Mouse (Mus musculus) hindbrain, postnatal 0 days (tissue): ENCODE data around the gene Rapgefl1. TPM values are rescaled to one million over a fixed set of nuclear protein-coding genes. Genes with fewer than 3 reads are reported as not detected.

Experiments
- ATAC-seq: fragments of 200-750 bp; cut with Nextera tagmentation; 2 replicates; pipeline ENCODE4 v1.8.0; 2017; ENCODE audit warnings: mild to moderate bottlenecking, moderate TSS enrichment, moderate library complexity
- DNase-seq: peaks from one replicate; pipeline ENCODE4 v3.0.0-alpha.2; 2015; ENCODE audit warnings: low spot score
- H3K27ac ChIP-seq: fragments of 300-500 bp; sonication (generic); 2 replicates; pipeline ENCODE4 v1.5.1; 2014; ENCODE audit warnings: mild to moderate bottlenecking
- H3K27me3 ChIP-seq: fragments of 300-500 bp; sonication (generic); 2 replicates; pipeline ENCODE4 v1.6.1; 2014; ENCODE audit warnings: low read length, mixed read lengths; ENCODE audit not compliant: insufficient read depth
- H3K36me3 ChIP-seq: fragments of 300-500 bp; sonication (generic); 2 replicates; pipeline ENCODE4 v1.6.1; 2014; ENCODE audit warnings: low read length, mixed read lengths; ENCODE audit not compliant: insufficient read depth
- H3K4me1 ChIP-seq: fragments of 300-500 bp; sonication (generic); 2 replicates; pipeline ENCODE4 v1.6.1; 2014; ENCODE audit warnings: antibody characterized with exemption, low read length, mixed read lengths; ENCODE audit not compliant: insufficient read depth
- H3K4me2 ChIP-seq: fragments of 300-500 bp; sonication (generic); 2 replicates; pipeline ENCODE4 v1.6.1; 2014; ENCODE audit warnings: low read depth, mild to moderate bottlenecking, low read length, moderate library complexity, mixed read lengths
- H3K4me3 ChIP-seq: fragments of 300-500 bp; sonication (generic); 2 replicates; pipeline ENCODE4 v1.5.1; 2014; ENCODE audit warnings: low read length
- H3K9ac ChIP-seq: fragments of 300-500 bp; sonication (generic); replicated peaks from 2 replicates; pipeline ENCODE4 v1.6.1; 2014; ENCODE audit warnings: mild to moderate bottlenecking, low read length, moderate library complexity, mixed read lengths
- H3K9me3 ChIP-seq: fragments of 300-500 bp; sonication (generic); 2 replicates; pipeline ENCODE4 v1.6.1; 2016; ENCODE audit warnings: low read length, mixed read lengths
- CTCF ChIP-seq: IDR thresholded peaks from 2 replicates; pipeline ENCODE4 v1.5.1; 2016; ENCODE audit warnings: antibody characterized with exemption, control low read depth, low read depth
- WGBS: fragments of 180-500 bp; shearing (Covaris S2); extraction: QIAGEN DNeasy Blood & Tissue Kit; methylation state at CpG from one replicate; pipeline ENCODE4 v1.1.7; 2014; 5-methylcytosine and 5-hydroxymethylcytosine counted together
- polyA plus RNA-seq: library from polyadenylated mRNA; unstranded; fragments of >200 nt; fragmentation: Nextera tagmentation; extraction: Ambion mirVana; gene quantifications from 2 replicates; pipeline ENCODE4 v1.2.1, GENCODE M21; 2015
- total RNA-seq: library from RNA; depleted of rRNA; stranded (reverse); fragments of >200 nt; gene quantifications from 2 replicates; pipeline ENCODE4 v1.2.3, GENCODE M21; 2014; rRNA removed

Rapgefl1 gene
- total and polyA plus RNA-seq, 2 experiments from 2014 or later: 11.0 to 44.1 TPM

GRCm38 (mm10) chr11:98877001-98877400 is 40.4 kb downstream of the Rapgefl1 start:
- Histone ChIP-seq H3K27ac (no peak overlapping the region), H3K4me3 (no peak overlapping the region), H3K36me3 (no peaks in the 10 kb centered on the region), H3K27me3 (no peaks in the 10 kb centered on the region), H3K4me2 (no peak overlapping the region), H3K9ac (no peak overlapping the region), H3K4me1 (peaks cover 4% of the 10 kb centered on the region; the same call in 1 of the 2 replicates), H3K9me3 (no peaks in the 10 kb centered on the region)
- WGBS: 69% methylated on average over 9 of the region's 9 CpGs
- ATAC-seq (no peak), DNase-seq (no peak)
- TF ChIP-seq CTCF: no peak

- TF ChIP-seq CTCF: no peak
- 97% methylated on average over 3 of the region's 3 CpGs for WGBS
- no peak overlapping the region for H3K4me2 ChIP-seq
- no peaks in the 10 kb centered on the region for H3K27me3 ChIP-seq
- H3K9ac ChIP-seq: no peak overlapping the region
- H3K4me3 ChIP-seq: no peak overlapping the region
- H3K9me3 ChIP-seq: no peaks in the 10 kb centered on the region
- ATAC-seq: no peak
- no peak for DNase-seq
- no peak overlapping the region for H3K27ac ChIP-seq
- H3K36me3 ChIP-seq: peaks cover 63% of the 10 kb centered on the region; the same call in 1 of the 2 replicates
- H3K4me1 ChIP-seq: no peaks in the 10 kb centered on the region
These were observed 51.1 kb downstream of the Rapgefl1 start for GRCm38 (mm10) chr11:98887703-98888102.

- TF ChIP-seq CTCF: no peak
- H3K4me3 ChIP-seq: no peak overlapping the region
- DNase-seq (no peak), ATAC-seq (no peak)
- whole genome bisulfite sequencing: 96% methylated on average over 4 of the region's 4 CpGs
- peaks cover 75% of the 10 kb centered on the region for H3K36me3 ChIP-seq
- no peaks in the 10 kb centered on the region for H3K4me1 ChIP-seq
- H3K9ac ChIP-seq: no peak overlapping the region
- no peaks in the 10 kb centered on the region for H3K9me3 ChIP-seq
- no peaks in the 10 kb centered on the region for H3K27me3 ChIP-seq
- no peak overlapping the region for H3K4me2 ChIP-seq
- no peak overlapping the region for H3K27ac ChIP-seq
These were observed 52.5 kb downstream of the Rapgefl1 start for GRCm38 (mm10) chr11:98889077-98889476.

GRCm38 (mm10) chr11:98889977-98890376 is 53.4 kb downstream of the Rapgefl1 start:
- DNase-seq: no peak
- 86% methylated on average over 5 of the region's 5 CpGs for WGBS
- H3K4me3 ChIP-seq: no peak overlapping the region
- H3K9ac ChIP-seq: no peak overlapping the region
- no peaks in the 10 kb centered on the region for H3K9me3 ChIP-seq
- H3K27ac ChIP-seq: no peak overlapping the region
- no peak overlapping the region for H3K4me2 ChIP-seq
- H3K27me3 ChIP-seq: no peaks in the 10 kb centered on the region
- TF ChIP-seq CTCF: no peak
- H3K36me3 ChIP-seq: peaks cover 75% of the 10 kb centered on the region
- ATAC-seq: no peak
- no peaks in the 10 kb centered on the region for H3K4me1 ChIP-seq

DNA sequence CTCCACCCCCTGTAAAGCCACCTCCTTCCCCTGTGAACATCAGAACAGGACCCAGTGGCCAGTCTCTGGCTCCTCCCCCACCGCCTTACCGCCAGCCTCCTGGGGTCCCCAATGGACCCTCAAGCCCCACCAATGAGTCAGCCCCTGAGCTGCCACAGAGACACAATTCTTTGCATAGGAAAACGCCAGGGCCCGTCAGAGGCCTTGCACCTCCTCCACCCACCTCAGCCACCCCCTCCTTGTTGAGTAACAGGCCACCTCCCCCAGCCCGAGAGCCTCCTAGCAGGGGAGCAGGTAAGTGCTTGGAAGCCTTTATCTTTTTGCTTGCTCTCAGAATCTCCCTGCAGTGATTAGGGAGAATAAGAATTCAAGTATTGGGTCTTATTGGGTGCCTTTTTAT is 55.8 kb downstream of the Rapgefl1 start:
- Histone ChIP-seq H3K4me1 (no peaks in the 10 kb centered on the region), H3K36me3 (peaks cover 75% of the 10 kb centered on the region), H3K4me3 (no peak overlapping the region), H3K27me3 (no peaks in the 10 kb centered on the region), H3K4me2 (no peak overlapping the region), H3K9me3 (no peaks in the 10 kb centered on the region), H3K27ac (no peak overlapping the region), H3K9ac (no peak overlapping the region)
- no peak for ATAC-seq
- DNase-seq: no peak
- no peak for TF ChIP-seq CTCF
- WGBS: 49% methylated on average over 5 of the region's 5 CpGs

DNA sequence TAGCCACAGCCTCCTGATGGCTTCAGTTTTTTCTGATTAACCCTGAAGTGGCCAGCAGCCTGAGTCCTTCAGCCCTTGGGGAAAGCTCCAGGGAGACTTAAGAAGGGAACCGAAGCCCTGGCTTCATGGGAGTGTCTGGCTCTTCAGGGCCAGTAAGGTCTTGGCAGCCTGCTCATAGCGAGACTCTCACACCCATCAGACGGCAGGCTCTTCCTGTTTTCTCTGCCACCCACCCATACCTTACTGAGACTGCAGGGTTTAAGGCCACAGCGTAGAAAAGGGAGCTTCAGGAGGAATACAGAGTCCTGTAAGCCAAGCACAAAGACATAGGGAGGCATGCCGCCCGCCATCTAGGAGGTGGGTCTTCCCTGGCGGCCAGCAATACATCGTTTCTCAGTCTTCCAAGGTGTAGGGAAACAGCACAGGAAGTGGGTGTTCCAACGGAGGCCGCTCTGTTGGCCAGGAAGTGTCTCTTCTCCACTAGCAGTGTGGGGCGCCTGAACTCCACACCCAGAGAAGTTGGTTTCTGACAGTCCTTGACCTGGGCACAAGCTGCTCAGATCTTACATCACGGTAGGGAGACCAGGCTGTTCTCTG is 64.0 kb downstream of the Rapgefl1 start:
- TF ChIP-seq CTCF: no peak
- DNase-seq: no peak
- H3K27ac ChIP-seq: no peak overlapping the region
- no peak for ATAC-seq
- no peaks in the 10 kb centered on the region for H3K27me3 ChIP-seq
- H3K4me1 ChIP-seq: no peaks in the 10 kb centered on the region
- H3K4me2 ChIP-seq: no peak overlapping the region
- 91% methylated on average over 12 of the region's 12 CpGs for WGBS
- H3K36me3 ChIP-seq: peaks cover 54% of the 10 kb centered on the region
- H3K9me3 ChIP-seq: no peaks in the 10 kb centered on the region
- no peak overlapping the region for H3K4me3 ChIP-seq
- no peak overlapping the region for H3K9ac ChIP-seq

DNA sequence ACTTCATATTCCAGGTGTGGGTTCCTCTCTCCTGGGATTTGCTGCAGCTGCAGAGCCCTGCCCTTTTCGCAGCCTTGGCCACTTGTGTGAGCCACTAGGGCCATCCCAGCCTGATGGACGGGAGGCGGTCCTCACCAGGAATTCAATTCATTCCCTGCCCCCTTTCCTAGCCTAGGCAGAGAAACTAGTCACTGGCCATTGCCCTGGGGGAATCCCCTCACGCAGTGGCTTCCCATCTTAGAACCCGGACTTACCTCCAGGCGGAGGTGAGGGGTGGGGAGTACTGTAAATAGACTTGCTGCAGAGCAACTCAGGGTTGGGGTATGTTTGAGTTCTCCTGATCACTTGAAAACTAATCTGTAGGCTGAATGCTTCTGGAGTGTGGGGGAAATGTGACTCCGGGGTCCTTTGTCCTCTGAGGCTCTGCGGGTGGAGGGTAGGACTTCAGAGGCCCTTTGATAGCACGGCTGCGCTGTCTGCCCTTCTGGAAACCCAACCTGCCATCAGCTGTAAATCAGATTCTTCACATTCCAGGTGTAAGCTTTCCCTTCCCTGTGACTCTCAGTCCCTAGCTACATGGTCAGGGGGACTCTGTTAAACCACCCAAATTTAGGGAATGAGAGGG is 66.1 kb downstream of the Rapgefl1 start:
- TF ChIP-seq CTCF: no peak
- Histone ChIP-seq H3K9me3 (no peaks in the 10 kb centered on the region), H3K4me2 (no peak overlapping the region), H3K36me3 (peaks cover 36% of the 10 kb centered on the region), H3K9ac (no peak overlapping the region), H3K27ac (no peak overlapping the region), H3K4me1 (no peaks in the 10 kb centered on the region), H3K4me3 (no peak overlapping the region), H3K27me3 (no peaks in the 10 kb centered on the region)
- ATAC-seq (no peak), DNase-seq (no peak)
- 26% methylated on average over 10 of the region's 10 CpGs for WGBS

Other genes with a start within 250 kb of the Rapgefl1 start
- 103 and 112 TPM in 2 replicates for gene Ormdl3, start 249.4 kb upstream of the Rapgefl1 start, total RNA-seq
- 98.8 and 100 TPM in 2 replicates for gene Ormdl3, start 249.4 kb upstream of the Rapgefl1 start, polyA plus RNA-seq
- gene Lrrc3c, start 238.5 kb upstream of the Rapgefl1 start, total RNA-seq: not detected in 2 replicates
- gene Lrrc3c, start 238.5 kb upstream of the Rapgefl1 start, polyA plus RNA-seq: not detected in 2 replicates
- gene Gm12355, start 211.1 kb upstream of the Rapgefl1 start, total RNA-seq: 0.21 TPM in 1 of 2 replicates, not detected in the other
- 0.25 and 0.33 TPM in 2 replicates for gene Gm12355, start 211.1 kb upstream of the Rapgefl1 start, polyA plus RNA-seq
- 0.68 TPM in 1 of 2 replicates, not detected in the other for gene Gsdma3, start 210.4 kb upstream of the Rapgefl1 start, total RNA-seq
- not detected in 2 replicates for gene Gsdma3, start 210.4 kb upstream of the Rapgefl1 start, polyA plus RNA-seq
- gene Gsdma2, start 190.0 kb upstream of the Rapgefl1 start, total RNA-seq: not detected in 2 replicates
- not detected in 2 replicates for gene Gsdma2, start 190.0 kb upstream of the Rapgefl1 start, polyA plus RNA-seq
- not detected in 2 replicates for gene Gsdma, start 172.4 kb upstream of the Rapgefl1 start, total RNA-seq
- gene Gsdma, start 172.4 kb upstream of the Rapgefl1 start, polyA plus RNA-seq: 0.14 and 0.16 TPM in 2 replicates
- gene Psmd3, start 154.2 kb upstream of the Rapgefl1 start, total RNA-seq: 131 and 143 TPM in 2 replicates
- 185 and 190 TPM in 2 replicates for gene Psmd3, start 154.2 kb upstream of the Rapgefl1 start, polyA plus RNA-seq
- not detected in 2 replicates for gene Csf3, start 135.5 kb upstream of the Rapgefl1 start, total RNA-seq
- not detected in 2 replicates for gene Csf3, start 135.5 kb upstream of the Rapgefl1 start, polyA plus RNA-seq
- gene Med24, start 107.3 kb upstream of the Rapgefl1 start, total RNA-seq: 63.2 and 88.6 TPM in 2 replicates
- gene Med24, start 107.3 kb upstream of the Rapgefl1 start, polyA plus RNA-seq: 47.1 and 48.3 TPM in 2 replicates
- 725 and 812 TPM in 2 replicates for gene Thra, start 96.1 kb upstream of the Rapgefl1 start, total RNA-seq
- gene Thra, start 96.1 kb upstream of the Rapgefl1 start, polyA plus RNA-seq: 160 TPM in 2 replicates
- gene Nr1d1, start 61.5 kb upstream of the Rapgefl1 start, total RNA-seq: 7.5 and 8.6 TPM in 2 replicates
- 10.2 and 13.5 TPM in 2 replicates for gene Nr1d1, start 61.5 kb upstream of the Rapgefl1 start, polyA plus RNA-seq
- 77.7 and 94.3 TPM in 2 replicates for gene Msl1, start 41.3 kb upstream of the Rapgefl1 start, total RNA-seq
- gene Msl1, start 41.3 kb upstream of the Rapgefl1 start, polyA plus RNA-seq: 25.0 and 25.4 TPM in 2 replicates
- gene Casc3, start 31.9 kb upstream of the Rapgefl1 start, total RNA-seq: 24.4 and 74.0 TPM in 2 replicates
- 35.4 and 35.7 TPM in 2 replicates for gene Casc3, start 31.9 kb upstream of the Rapgefl1 start, polyA plus RNA-seq
- 8.1 and 10.4 TPM in 2 replicates for gene Wipf2, start 26.9 kb downstream of the Rapgefl1 start, total RNA-seq
- 3.5 and 3.7 TPM in 2 replicates for gene Wipf2, start 26.9 kb downstream of the Rapgefl1 start, polyA plus RNA-seq
- gene Cdc6, start 71.0 kb downstream of the Rapgefl1 start, total RNA-seq: 2.5 and 4.6 TPM in 2 replicates
- gene Cdc6, start 71.0 kb downstream of the Rapgefl1 start, polyA plus RNA-seq: 3.0 and 3.4 TPM in 2 replicates
- 16.9 and 19.2 TPM in 2 replicates for gene Rara, start 91.0 kb downstream of the Rapgefl1 start, total RNA-seq
- gene Rara, start 91.0 kb downstream of the Rapgefl1 start, polyA plus RNA-seq: 8.1 and 9.5 TPM in 2 replicates
- 0.75 and 5.0 TPM in 2 replicates for gene Gjd3, start 146.2 kb downstream of the Rapgefl1 start, total RNA-seq
- gene Gjd3, start 146.2 kb downstream of the Rapgefl1 start, polyA plus RNA-seq: 4.8 and 5.9 TPM in 2 replicates
- 43.8 and 44.4 TPM in 2 replicates for gene Top2a, start 187.4 kb downstream of the Rapgefl1 start, total RNA-seq
- gene Top2a, start 187.4 kb downstream of the Rapgefl1 start, polyA plus RNA-seq: 34.2 and 39.1 TPM in 2 replicates
- gene Igfbp4, start 204.5 kb downstream of the Rapgefl1 start, total RNA-seq: 81.3 and 82.2 TPM in 2 replicates
- gene Igfbp4, start 204.5 kb downstream of the Rapgefl1 start, polyA plus RNA-seq: 96.3 and 103 TPM in 2 replicates